Mouse (Mus musculus) layer of hippocampus, adult 18-20 months (tissue): ENCODE measurements around the gene Draxin. TPM values are rescaled to one million over a fixed set of nuclear protein-coding genes. Genes with fewer than 3 reads are reported as not detected.
"Not testable (repeated sequence)": the region's sequence is repeated elsewhere in the genome, so short reads cannot be mapped to it uniquely, and the experiment has no call there.

Source experiments
- DNase-seq, 2 experiments: peaks; one replicate each; pipeline ENCODE4 v3.0.0; 2022; ENCODE audit warnings: low spot score in 2 of 2
- long read RNA-seq: library from polyadenylated mRNA; stranded (forward); transcript quantifications from one replicate; pipeline ENCODE4 v2.0.0, GENCODE M21; 2021
- total RNA-seq, 2 experiments: library from RNA; stranded (reverse); gene quantifications; 2 replicates each; pipeline ENCODE4 v1.2.3; 2021

The Draxin gene
- total RNA-seq: under 1 TPM; 0.15 to 0.27 TPM
- long read RNA-seq: 0 reads

DNA sequence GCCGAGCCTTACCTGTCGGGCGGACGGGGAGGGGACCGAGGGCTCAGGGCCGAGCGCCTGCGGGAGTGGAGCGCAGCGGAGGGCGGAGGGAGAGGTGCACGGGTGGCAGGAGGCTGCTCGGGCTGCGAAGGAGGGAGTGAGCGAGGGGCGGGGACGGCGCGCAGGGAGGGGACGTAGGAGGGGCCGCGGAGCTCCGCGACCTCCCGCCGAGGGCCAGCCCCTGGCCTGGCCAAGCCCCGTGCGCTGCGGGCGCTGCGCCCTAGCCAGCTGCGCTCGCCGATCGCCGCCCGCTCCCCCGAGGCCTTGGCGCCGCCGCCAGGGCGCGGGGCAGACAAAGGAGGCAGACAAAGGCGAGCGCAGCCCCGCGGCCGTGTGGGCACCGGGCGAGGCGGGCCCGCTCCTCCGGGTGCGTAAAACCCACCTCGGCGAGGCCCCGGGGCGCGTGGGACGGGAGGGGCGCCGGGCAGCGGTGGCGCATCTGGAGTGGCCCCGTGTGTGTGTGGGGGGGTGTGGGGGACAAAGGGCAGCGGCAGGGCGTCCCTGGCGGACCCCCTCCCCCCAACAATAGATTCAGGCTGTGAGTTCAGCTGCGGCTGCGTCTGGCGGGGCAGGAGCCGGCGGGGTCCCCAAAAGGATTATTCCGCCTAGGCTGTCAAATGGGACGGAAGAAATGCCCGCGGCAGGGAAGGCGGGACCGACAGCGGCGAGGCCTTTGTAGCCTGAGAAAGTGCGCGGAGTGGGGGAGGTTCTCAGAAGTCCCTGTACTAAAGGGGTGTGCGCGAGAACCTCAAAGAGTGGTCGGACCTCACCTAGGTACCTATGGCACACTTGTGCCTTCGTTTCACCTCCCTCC lies at the start of gene Draxin:
Gene Draxin, minus strand, starts transcription at position 138 of the 853 bp plus-strand sequence.
- no peak for DNase-seq

DNA sequence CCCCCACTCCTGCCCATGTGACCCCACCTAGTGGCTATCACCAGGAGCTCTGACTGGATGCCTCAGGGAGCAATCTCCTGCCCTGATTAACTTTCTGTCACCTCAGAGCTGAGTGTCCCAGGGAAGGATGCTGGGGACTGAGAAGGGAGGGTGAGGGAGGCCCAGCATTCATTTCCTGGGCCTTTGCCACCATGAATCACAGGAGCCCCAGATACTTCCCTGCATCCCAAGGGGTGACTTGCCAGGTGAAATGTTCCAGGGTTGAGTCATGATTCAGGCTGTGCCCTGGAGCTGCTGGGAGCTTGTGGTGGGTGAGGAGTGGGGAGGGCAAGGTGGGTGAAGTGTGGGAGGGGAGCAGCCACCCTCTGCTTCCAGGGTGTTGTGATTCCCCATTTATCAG lies 47.2 kb upstream of the Draxin start:
- no peak for DNase-seq

DNA sequence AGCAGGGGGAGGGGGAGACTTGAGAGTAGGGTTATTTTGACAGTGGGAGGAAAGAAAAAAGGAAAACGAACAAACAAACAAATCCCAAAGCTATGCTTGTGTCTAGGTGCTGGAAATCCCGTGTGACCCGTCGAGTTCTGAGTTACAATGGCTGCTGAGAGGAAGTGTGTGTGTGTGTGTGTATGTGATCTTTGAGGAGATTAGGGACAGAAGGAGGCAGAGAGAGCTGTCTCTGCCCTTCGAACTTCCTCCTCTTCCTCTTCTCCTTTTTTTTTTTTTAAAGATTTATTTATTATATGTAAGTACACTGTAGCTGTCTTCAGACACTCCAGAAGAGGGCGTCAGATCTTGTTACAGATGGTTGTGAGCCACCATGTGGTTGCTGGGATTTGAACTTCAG lies 46.1 kb upstream of the Draxin start:
- not testable (repeated sequence) for DNase-seq

DNA sequence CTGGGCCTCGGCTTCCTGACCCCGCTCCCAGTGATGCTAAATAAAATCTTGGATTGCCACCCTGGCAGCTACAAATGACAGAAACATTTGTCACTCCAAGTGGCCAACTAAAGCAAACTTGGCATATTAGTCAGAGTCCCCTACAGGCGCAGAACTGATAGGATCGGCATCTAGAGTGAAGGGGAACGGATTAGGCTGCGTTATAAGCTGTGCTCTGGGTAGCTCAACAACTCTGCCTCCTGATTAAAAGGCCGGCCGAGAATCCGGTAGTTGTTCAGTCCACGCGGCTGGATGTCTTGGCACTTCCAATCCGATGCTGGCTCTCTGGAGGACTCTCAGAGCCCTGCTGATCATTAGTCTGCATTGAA lies 44.0 kb upstream of the Draxin start:
- no peak for DNase-seq

DNA sequence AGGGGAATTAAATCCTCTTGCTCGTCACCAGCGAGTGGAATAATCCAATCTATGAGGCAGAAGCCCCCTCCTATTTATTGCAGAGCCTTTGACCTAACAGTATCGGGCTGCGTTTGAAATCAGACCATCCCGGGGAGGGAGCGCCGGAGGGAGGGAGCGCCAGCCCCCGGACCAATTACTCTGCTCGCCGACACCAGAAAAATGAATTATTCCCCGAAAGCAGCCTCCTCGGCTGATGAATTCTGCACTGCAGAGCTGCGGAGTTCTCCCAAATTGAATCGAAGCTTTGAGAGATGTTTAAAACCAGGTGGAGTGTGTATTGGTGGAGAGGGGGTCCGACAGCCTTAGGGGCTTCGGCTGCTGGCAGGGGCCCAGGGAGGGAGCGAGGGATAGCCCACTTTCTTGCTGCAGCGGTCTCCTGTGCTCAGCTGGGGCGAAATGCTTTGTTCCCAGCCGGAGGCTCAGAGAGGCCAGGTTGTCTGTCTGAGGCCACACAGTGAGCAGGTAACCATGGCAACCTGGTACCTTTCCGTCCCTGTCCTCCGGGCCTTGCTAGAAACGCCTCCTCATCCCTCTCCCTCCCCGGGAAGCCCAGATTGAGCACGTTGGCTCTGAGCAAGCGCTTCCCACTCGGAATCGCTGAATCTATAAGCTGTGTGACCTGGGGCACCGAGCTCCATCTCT lies 43.5 kb upstream of the Draxin start:
- DNase-seq: peak in 1 of 2 experiments; percentile 67

DNA sequence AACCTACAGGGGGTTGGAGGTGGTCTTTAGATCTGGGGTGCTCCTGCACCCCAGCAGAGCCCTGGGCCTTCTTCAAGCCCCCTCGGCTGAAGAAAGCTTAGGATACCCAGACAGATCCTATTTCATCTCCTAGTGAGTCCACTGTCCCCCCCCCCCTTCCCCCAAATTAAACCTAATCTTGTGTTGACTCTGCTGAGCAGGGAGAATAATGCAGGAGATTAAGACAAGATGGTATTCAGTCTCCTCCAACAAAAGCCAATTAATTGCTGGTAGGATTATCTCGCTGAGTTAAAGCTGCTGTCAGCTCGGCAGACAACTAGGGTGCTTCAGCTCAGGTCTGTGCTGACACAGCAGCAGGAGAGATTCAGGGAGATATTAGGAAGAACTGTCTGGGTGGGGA lies 40.8 kb upstream of the Draxin start:
- DNase-seq: no peak

DNA sequence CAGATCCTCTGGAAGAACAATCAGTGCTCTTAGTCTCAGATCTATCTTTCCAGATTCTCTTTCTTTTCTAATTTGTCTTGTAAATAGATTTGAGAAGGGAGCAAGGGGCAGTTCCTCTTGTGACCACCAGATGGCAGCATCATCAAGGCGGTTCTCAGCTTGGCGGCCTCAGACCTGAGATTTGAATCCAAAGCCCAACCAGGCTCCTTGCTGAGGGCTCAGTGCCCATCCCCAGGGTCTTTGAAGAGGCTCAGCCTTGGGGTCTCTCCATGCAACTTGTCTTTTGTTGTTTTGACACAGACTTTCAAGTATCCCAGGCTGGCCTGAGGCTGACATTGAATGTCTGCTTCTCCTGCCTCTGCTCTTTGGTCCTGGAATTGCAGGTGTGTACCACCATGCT lies 40.3 kb upstream of the Draxin start:
- DNase-seq: peak in 1 of 2 experiments; percentile 86

DNA sequence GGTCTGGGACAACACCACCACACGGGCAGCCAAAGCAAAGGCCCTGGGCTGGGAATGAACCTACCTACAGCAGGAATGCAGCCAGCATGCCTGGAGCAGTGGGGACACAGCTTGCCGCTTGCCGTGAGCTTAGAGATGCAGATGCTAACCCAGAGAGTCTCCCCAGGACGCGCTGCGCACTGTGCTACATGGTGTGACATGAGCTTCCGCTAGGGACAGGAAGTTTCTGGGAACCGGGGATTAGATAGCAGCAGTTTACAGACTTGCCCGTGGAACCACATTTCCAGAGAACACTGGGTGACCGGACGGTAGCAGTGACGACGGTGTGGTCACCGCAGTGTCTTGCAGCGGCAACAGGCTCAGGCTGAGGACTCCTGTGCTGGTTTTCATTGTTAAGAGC lies 39.1 kb upstream of the Draxin start:
- no peak for DNase-seq

DNA sequence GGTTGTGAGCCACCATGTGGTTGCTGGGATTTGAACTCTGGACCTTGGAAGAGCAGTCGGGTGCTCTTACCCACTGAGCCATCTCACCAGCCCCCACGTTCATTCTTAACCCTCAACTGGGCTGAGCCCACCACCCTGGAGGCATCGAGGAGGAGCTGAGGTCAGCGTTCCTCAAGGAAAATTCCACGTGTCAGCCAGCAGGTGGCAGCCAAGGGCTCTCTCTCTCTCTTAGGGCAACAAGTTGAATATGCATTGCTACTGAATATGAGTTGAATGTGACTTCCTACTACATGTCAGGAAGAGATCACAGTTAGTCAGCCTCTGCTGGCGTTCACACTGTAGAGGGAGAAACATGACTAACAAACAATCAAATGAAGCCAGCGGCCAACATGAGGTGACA lies 37.8 kb upstream of the Draxin start:
- DNase-seq: peak in 1 of 2 experiments; percentile 69

DNA sequence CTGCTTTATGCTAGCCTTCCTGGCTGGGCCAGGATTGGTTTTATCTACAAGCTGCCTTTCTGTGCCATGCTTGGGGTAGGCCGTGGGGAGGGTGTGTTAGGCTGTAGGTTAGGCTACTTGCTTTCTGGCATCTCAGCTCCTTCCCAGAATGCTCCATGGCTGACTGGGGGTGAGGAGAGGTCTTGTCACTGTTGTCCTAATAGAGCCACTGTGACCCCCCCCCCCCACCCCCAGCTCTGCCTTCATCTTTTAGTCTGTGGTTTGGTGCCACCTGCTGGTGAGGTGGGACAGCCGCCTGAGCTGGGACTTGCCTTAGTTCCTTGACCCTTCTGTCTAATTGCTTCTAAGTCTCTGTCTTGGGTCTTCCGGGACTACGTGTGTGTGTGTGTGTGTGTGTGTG lies 36.5 kb upstream of the Draxin start:
- peak in 1 of 2 experiments; percentile 82 for DNase-seq

DNA sequence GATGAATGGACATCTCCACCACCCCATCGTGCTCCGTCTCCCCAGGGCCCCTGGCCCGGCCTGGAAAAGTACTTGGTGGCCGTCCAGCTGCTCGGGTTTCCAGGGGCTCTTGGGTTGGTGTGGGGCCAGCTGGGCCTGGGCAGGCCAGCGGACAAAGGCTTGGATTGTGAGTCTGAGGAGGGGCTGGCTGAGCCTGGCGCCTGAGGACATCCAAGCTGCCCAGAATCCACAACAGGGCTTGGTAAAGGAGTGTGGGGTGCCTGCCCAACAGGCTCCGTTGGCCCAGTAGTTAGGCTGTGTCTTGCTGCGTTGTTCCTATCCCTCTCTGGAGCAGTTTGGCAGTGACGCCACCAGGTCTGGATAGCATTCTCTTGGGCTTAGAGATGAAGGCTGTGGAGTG lies 35.9 kb upstream of the Draxin start:
- DNase-seq: peak; percentile 81 to 87

DNA sequence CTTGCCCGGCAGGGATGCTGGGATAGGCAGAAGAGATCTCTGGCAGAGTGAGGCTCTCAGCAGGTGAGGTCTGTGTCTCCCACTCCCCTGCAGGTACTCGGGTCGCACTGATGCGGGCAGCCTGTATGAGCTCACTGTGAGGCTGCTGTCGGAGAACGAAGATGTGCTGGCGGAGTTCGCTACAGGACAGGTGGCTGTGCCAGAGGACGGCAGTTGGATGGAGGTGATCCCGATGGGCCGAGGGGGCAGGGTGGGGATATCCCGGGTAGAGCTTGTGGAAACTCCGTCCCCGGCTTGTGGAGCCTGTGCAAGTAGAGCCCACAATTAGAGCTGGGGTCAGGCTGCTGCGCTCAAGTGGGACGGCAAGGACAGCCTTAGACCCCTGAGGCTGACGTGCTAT lies 35.1 kb upstream of the Draxin start:
- no peak for DNase-seq

DNA sequence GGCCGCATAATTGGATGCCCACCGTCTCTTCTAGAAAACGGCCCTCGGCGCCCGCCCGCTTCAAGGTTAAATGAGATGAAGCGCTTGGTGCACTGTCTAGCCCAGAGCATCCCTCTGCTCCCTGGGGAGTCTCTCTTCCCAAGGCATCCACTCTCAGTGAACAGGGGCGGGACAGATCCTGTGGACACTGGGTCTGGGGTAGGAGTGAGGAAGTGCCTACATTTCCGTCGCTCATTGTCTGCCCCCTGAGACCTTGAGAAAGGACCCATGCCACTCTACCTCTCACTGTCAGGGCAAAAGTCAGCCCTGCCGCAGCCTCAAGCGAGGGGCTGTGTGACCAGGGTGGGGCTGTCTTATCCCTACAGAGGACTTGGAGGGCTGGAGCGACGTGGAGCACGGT lies 34.0 kb upstream of the Draxin start:
- DNase-seq: no peak

DNA sequence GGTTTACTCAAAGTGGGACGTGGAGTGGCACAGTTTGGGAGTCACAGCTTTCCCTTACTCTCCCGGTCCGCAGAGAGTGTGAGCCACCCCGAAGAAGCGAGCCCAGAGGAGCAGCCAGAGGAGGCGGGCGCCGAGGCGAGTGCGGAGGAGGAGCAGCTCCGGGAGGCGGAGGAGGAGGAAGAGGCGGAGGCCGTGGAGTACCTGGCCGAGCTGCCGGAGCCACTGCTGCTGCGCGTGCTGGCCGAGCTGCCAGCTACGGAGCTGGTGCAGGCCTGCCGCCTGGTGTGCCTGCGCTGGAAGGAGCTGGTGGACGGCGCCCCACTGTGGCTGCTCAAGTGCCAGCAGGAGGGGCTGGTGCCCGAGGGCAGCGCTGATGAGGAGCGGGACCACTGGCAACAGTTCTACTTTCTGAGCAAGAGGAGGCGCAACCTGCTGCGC lies 33.5 kb upstream of the Draxin start:
- DNase-seq: peak; percentile 80 to 83

DNA sequence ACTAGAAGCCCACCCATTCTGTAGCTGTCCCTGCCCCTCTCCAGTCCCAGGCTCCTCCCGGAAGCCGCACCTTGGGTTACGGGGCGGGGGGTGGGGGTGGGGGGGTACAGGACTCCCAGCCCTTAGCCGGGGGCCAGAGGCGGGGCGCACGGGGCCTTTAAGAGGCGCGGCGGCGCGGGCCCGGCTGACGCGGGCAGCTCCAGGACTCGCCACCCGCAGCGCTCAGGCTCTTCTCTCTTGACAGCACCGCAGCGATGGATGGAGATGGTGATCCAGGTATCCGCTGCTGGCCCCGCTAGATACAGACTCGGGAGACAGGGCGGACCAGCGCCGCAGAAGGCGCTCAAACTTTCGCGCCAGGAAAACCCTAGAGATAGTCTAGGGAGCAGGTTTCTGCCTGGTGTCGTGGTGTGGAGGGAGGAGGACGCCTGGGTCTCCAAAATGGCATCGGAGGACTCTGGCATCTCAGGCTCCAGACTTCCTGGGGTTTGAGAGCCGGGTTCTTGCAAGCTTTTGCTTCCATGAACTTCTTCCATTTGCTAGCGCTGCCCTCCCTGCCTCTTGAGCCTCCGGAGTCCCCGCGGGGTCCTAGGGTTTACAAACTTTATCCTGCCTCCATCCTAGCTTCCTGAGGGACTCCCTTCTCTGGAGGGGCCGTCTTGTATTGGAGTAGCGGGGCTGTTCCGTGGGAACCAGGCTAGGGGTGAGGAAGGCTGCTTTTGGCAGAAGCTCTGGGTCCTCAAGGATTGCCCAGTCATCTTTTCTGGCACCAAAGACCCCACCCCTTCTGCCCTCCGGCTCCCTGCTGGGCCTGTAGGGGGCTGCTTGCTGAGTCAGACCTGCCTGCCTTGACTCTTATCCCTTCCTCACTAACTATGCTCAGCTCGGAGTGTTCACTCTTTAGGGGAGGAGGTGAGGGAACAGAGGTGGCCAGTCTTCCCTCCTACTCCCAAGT lies 30.2 kb upstream of the Draxin start, which contains the start of the genes Fbxo44 and Fbxo2:
Gene Fbxo44, minus strand, starts transcription at position 47 of the 955 bp plus-strand sequence.
Gene Fbxo2, plus strand, starts transcription at position 186 of the 955 bp plus-strand sequence.
- DNase-seq: peak in 1 of 2 experiments; percentile 62

DNA sequence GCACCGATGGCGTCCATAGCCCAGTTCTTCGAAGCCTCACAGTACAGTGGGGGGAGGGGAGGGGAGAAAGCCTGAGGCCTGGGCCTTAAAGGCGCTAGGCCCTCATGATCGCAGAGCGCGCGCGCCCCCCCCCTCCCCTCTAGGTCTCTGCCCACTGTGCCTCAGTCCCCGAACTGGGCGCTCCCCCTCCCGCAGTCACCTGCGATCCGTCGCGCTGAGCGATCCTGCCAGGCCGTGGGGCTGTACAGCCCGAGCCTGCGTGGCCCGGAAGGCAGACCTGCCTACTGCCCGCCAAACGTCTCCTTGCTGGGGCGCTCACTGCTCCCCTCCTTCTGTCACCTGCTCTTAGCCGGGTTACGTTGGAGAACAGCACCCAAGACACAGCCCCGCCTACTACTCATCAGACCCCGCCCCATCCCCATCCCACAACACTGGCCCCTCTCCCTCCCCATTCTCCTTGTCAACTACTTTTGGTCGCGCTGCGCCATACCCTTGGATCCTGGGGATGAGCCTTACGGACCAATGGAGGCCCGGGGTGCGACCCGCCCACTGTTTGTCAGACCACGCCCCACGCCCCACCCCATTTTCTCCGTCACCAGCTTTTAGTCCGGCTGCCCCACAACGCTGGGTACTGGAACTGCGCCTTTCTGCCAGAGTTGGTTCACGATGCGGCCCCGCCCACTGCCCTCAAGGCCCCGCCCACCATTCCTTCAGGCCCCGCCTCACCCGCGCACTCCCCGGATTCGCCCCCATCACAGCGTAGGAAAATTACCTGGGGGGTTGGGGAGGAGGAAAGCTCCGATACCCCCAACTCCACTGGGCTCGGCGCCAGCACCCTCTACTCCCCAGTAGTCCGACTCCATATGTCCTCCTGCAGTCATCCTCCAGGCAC lies 29.3 kb upstream of the Draxin start:
- DNase-seq: peak; percentile 97 to 99

DNA sequence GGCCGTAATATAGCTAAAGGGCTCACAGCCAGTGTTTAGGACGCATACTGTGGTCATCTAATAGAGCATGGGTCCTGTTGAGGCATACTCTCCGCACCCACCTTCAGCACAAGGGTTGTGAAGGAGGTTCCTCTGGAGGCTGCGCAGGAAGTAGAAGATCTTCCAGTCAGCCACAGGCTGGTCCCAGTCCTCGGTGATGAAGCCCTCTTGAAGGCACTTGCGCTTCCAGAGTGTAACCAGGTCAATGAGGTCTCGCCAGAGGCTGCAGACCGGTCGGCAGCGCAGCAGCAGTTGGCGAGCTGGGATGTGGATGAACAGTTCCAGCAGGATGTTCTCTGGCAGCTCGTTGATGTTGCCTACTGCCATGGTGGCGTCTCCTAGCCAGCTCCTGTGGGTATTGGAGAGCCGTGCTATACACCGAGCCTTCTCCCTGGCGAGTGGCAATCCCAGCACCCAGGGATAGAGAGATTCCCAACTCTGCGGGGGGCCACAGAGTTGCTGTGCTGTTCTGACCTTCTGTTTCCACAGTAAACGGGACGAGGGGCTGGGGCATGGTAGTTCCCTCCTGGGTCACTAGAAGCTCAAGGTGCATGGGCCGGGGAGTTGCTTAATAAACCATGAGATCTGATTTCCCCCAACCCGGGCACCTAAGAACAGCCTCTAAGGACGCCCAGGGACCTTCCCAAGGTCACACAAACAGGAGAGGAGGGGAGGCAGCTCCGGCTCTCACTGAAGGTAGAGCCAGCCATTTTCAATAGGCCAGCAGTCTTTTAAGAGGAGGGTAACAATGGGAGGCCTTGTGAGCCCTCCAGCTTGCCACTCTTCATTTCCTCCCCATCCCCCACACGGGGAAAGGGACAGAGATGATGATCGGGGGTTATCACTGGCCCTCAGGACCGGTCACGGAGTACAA lies 28.2 kb upstream of the Draxin start:
- peak in 1 of 2 experiments; percentile 67 for DNase-seq

DNA sequence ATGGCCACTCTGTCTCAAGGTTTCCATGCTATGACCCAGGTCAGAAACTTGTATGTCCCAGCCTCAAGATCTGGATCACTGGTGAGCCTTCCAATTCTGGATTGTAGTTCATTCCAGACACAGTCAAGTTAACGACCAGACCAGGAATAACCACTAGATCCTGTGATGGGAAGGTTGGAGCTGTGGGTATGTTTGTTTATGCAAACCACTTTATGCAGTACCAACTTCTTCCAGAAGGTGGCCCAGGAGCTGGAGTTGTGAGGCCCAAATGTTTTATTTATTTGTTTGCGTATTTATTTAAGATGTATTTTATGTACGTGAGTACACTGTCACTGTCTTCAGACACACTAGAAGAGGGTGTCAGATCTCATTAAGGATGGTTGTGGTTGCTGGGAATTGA lies 24.5 kb upstream of the Draxin start:
- DNase-seq: peak in 1 of 2 experiments; percentile 78

DNA sequence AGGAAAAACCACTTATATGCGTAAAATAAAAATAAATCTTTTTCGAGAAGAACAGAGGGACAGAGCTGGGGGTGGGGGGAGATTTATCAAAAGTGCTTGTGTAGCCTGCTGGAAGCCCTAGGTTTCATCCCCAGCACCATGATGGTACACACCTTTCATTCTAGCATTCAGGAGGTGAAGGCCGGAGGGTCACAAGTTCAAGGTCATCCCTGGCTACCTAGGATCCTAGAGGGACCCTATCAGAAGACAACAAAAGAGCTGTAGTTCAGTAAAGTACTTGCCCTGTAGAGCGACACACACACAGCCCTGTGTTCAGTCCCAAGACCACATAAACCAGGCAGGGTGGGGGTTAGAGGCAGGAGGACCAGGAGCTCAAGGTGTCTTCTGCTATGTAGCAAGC lies 23.5 kb upstream of the Draxin start:
- no peak for DNase-seq
